Mouse (Mus musculus): Measurements from ENCODE around the gene Ssr1.

- peak; percentile 94 for TF ChIP-seq CTCF (IDR thresholded peaks at IDR 0.05; ENCODE audit: low read depth)
- no peak for TF ChIP-seq EP300 (IDR thresholded peaks at IDR 0.05; ENCODE audit: low read depth)
Observed at GRCm38 (mm10) chr13:37963354-37964007, 30.5 kb downstream of the Ssr1 start.
